Mouse (Mus musculus) embryonic facial prominence, embryonic 12.5 days (tissue): ENCODE results near the gene Thap11. TPM values are rescaled to one million over a fixed set of nuclear protein-coding genes. Genes with fewer than 3 reads are reported as not detected.

Experiments used
- ATAC-seq: fragments of 200-750 bp; cut with Nextera tagmentation; 2 replicates; pipeline ENCODE4 v1.8.0; 2017; ENCODE audit not compliant: insufficient number of reproducible peaks, insufficient read depth, low FRiP score, low TSS enrichment
- H3K27ac ChIP-seq: fragments of 300-500 bp; sonication (generic); 2 replicates; pipeline ENCODE4 v1.5.1; 2016; ENCODE audit warnings: mild to moderate bottlenecking
- H3K27me3 ChIP-seq: fragments of 300-500 bp; sonication (generic); 2 replicates; pipeline ENCODE4 v1.6.1; 2016; ENCODE audit warnings: mild to moderate bottlenecking, moderate library complexity
- H3K36me3 ChIP-seq: fragments of 300-500 bp; sonication (generic); 2 replicates; pipeline ENCODE4 v1.6.1; 2016; ENCODE audit warnings: mild to moderate bottlenecking
- H3K4me1 ChIP-seq: fragments of 300-500 bp; sonication (generic); 2 replicates; pipeline ENCODE4 v1.6.1; 2016
- H3K4me2 ChIP-seq: fragments of 300-500 bp; sonication (generic); replicated peaks from 2 replicates; pipeline ENCODE4 v1.6.1; 2016; ENCODE audit warnings: mild to moderate bottlenecking, moderate library complexity
- H3K4me3 ChIP-seq: fragments of 300-500 bp; sonication (generic); 2 replicates; pipeline ENCODE4 v1.5.1; 2016; ENCODE audit warnings: mild to moderate bottlenecking
- H3K9ac ChIP-seq: fragments of 300-500 bp; sonication (generic); 2 replicates; pipeline ENCODE4 v1.6.1; 2016; ENCODE audit warnings: mild to moderate bottlenecking, moderate library complexity
- H3K9me3 ChIP-seq: fragments of 300-500 bp; sonication (generic); 2 replicates; pipeline ENCODE4 v1.6.1; 2016; ENCODE audit warnings: mild to moderate bottlenecking, moderate library complexity
- WGBS: fragments of 180-500 bp; shearing (Covaris S2); methylation state at CpG from one replicate; pipeline ENCODE4 v1.1.7; 2016; 5-methylcytosine and 5-hydroxymethylcytosine counted together
- polyA plus RNA-seq: library from polyadenylated mRNA; unstranded; fragments of >200 nt; fragmentation: Nextera tagmentation; extraction: Ambion mirVana; gene quantifications from 2 replicates; pipeline ENCODE4 v1.2.1, GENCODE M21; 2016

Gene Thap11
- 84.6 and 86.8 TPM in 2 replicates for polyA plus RNA-seq

- Histone ChIP-seq H3K9ac (peak within 1 kb of the TSS; percentile 76), H3K27me3 (no peaks in the 10 kb centered on the region), H3K36me3 (peaks cover 9% of the 10 kb centered on the region; the same call in 1 of the 2 replicates), H3K27ac (peak within 1 kb of the TSS; percentile 89), H3K4me3 (peak within 1 kb of the TSS; percentile 80), H3K4me2 (peak within 1 kb of the TSS; percentile 96), H3K9me3 (no peaks in the 10 kb centered on the region), H3K4me1 (peaks cover 42% of the 10 kb centered on the region)
- ATAC-seq, result peak; percentile 81
- WGBS, result under 1% methylated on average over 43 of the region's 43 CpGs
Measured at GRCm38 (mm10) chr8:105854715-105855216, at the start of gene Thap11. Gene Thap11 (plus strand): TSS chr8:105855132.

- no peak for ATAC-seq
- Histone ChIP-seq H3K27ac (no peak overlapping the region), H3K4me2 (no peak overlapping the region), H3K36me3 (peaks cover 8% of the 10 kb centered on the region), H3K9ac (no peak overlapping the region), H3K9me3 (no peaks in the 10 kb centered on the region), H3K4me3 (no peak overlapping the region), H3K27me3 (no peaks in the 10 kb centered on the region), H3K4me1 (no peaks in the 10 kb centered on the region)
- WGBS, result 80% methylated on average over 3 of the region's 3 CpGs
Measured at GRCm38 (mm10) chr8:105805346-105805745, 49.6 kb upstream of the Thap11 start.

- H3K36me3 ChIP-seq, result peaks cover 8% of the 10 kb centered on the region
- H3K9ac ChIP-seq, result no peak overlapping the region
- no peaks in the 10 kb centered on the region for H3K9me3 ChIP-seq
- no peaks in the 10 kb centered on the region for H3K27me3 ChIP-seq
- 61% methylated on average over 1 of the region's 1 CpGs for WGBS
- H3K4me2 ChIP-seq, result no peak overlapping the region
- no peaks in the 10 kb centered on the region for H3K4me1 ChIP-seq
- H3K27ac ChIP-seq, result no peak overlapping the region
- no peak for ATAC-seq
- no peak overlapping the region for H3K4me3 ChIP-seq
Measured at GRCm38 (mm10) chr8:105805964-105806363, 49.0 kb upstream of the Thap11 start.

- H3K36me3 ChIP-seq, result peaks cover 14% of the 10 kb centered on the region
- H3K9me3 ChIP-seq, result no peaks in the 10 kb centered on the region
- no peaks in the 10 kb centered on the region for H3K27me3 ChIP-seq
- 93% methylated on average over 5 of the region's 5 CpGs for WGBS
- no peak overlapping the region for H3K4me2 ChIP-seq
- H3K27ac ChIP-seq, result no peak overlapping the region
- ATAC-seq, result no peak
- no peak overlapping the region for H3K4me3 ChIP-seq
- no peaks in the 10 kb centered on the region for H3K4me1 ChIP-seq
- no peak overlapping the region for H3K9ac ChIP-seq
Measured at GRCm38 (mm10) chr8:105807766-105808165, 47.2 kb upstream of the Thap11 start.

- H3K4me1 ChIP-seq, result no peaks in the 10 kb centered on the region
- H3K27me3 ChIP-seq, result no peaks in the 10 kb centered on the region
- H3K4me2 ChIP-seq, result no peak overlapping the region
- no peak for ATAC-seq
- no peaks in the 10 kb centered on the region for H3K9me3 ChIP-seq
- H3K4me3 ChIP-seq, result no peak overlapping the region
- 96% methylated on average over 2 of the region's 2 CpGs for WGBS
- H3K9ac ChIP-seq, result no peak overlapping the region
- H3K27ac ChIP-seq, result no peak overlapping the region
- peaks cover 14% of the 10 kb centered on the region for H3K36me3 ChIP-seq
Measured at GRCm38 (mm10) chr8:105808480-105808879, 46.5 kb upstream of the Thap11 start.

GRCm38 (mm10) chr8:105810245-105810786 lies 44.6 kb upstream of the Thap11 start:
- no peak for ATAC-seq
- H3K36me3 ChIP-seq, result peaks cover 11% of the 10 kb centered on the region
- no peak overlapping the region for H3K27ac ChIP-seq
- no peak overlapping the region for H3K4me2 ChIP-seq
- WGBS, result 88% methylated on average over 6 of the region's 6 CpGs
- no peaks in the 10 kb centered on the region for H3K27me3 ChIP-seq
- no peak overlapping the region for H3K9ac ChIP-seq
- no peaks in the 10 kb centered on the region for H3K9me3 ChIP-seq
- no peaks in the 10 kb centered on the region for H3K4me1 ChIP-seq
- no peak overlapping the region for H3K4me3 ChIP-seq

- no peak overlapping the region for H3K4me3 ChIP-seq
- H3K27me3 ChIP-seq, result no peaks in the 10 kb centered on the region
- peaks cover 6% of the 10 kb centered on the region; the same call in 1 of the 2 replicates for H3K36me3 ChIP-seq
- ATAC-seq, result no peak
- no peak overlapping the region for H3K27ac ChIP-seq
- H3K9ac ChIP-seq, result no peak overlapping the region
- no peaks in the 10 kb centered on the region for H3K9me3 ChIP-seq
- H3K4me1 ChIP-seq, result no peaks in the 10 kb centered on the region
- no peak overlapping the region for H3K4me2 ChIP-seq
- WGBS, result 90% methylated on average over 10 of the region's 10 CpGs
Measured at GRCm38 (mm10) chr8:105811061-105811460, 43.9 kb upstream of the Thap11 start.

- 88% methylated on average over 3 of the region's 3 CpGs for WGBS
- H3K4me3 ChIP-seq, result no peak overlapping the region
- ATAC-seq, result no peak
- no peak overlapping the region for H3K9ac ChIP-seq
- H3K36me3 ChIP-seq, result peaks cover 6% of the 10 kb centered on the region; the same call in 1 of the 2 replicates
- H3K4me1 ChIP-seq, result no peaks in the 10 kb centered on the region
- H3K27ac ChIP-seq, result no peak overlapping the region
- no peaks in the 10 kb centered on the region for H3K9me3 ChIP-seq
- H3K4me2 ChIP-seq, result no peak overlapping the region
- H3K27me3 ChIP-seq, result no peaks in the 10 kb centered on the region
Measured at GRCm38 (mm10) chr8:105811543-105811942, 43.4 kb upstream of the Thap11 start.

- no peak overlapping the region for H3K4me2 ChIP-seq
- no peak overlapping the region for H3K9ac ChIP-seq
- H3K4me1 ChIP-seq, result no peaks in the 10 kb centered on the region
- peaks cover 6% of the 10 kb centered on the region; the same call in 1 of the 2 replicates for H3K36me3 ChIP-seq
- no peak for ATAC-seq
- H3K27ac ChIP-seq, result no peak overlapping the region
- H3K4me3 ChIP-seq, result no peak overlapping the region
- 91% methylated on average over 5 of the region's 5 CpGs for WGBS
- H3K27me3 ChIP-seq, result no peaks in the 10 kb centered on the region
- no peaks in the 10 kb centered on the region for H3K9me3 ChIP-seq
Measured at GRCm38 (mm10) chr8:105812511-105812910, 42.4 kb upstream of the Thap11 start.

- Histone ChIP-seq H3K27ac (no peak overlapping the region), H3K4me1 (no peaks in the 10 kb centered on the region), H3K36me3 (peaks cover 6% of the 10 kb centered on the region; the same call in 1 of the 2 replicates), H3K4me2 (no peak overlapping the region), H3K9me3 (no peaks in the 10 kb centered on the region), H3K27me3 (no peaks in the 10 kb centered on the region), H3K9ac (no peak overlapping the region), H3K4me3 (no peak overlapping the region)
- 94% methylated on average over 6 of the region's 6 CpGs for WGBS
- ATAC-seq, result no peak
Measured at GRCm38 (mm10) chr8:105813241-105813640, 41.7 kb upstream of the Thap11 start.

- no peak for ATAC-seq
- H3K9ac ChIP-seq, result no peak overlapping the region
- no peaks in the 10 kb centered on the region for H3K4me1 ChIP-seq
- H3K36me3 ChIP-seq, result peaks cover 53% of the 10 kb centered on the region
- 93% methylated on average over 3 of the region's 3 CpGs for WGBS
- no peak overlapping the region for H3K4me3 ChIP-seq
- H3K4me2 ChIP-seq, result no peak overlapping the region
- H3K9me3 ChIP-seq, result no peaks in the 10 kb centered on the region
- no peaks in the 10 kb centered on the region for H3K27me3 ChIP-seq
- H3K27ac ChIP-seq, result no peak overlapping the region
Measured at GRCm38 (mm10) chr8:105819659-105820058, 35.3 kb upstream of the Thap11 start.

- Histone ChIP-seq H3K36me3 (peaks cover 63% of the 10 kb centered on the region), H3K27ac (no peak overlapping the region), H3K4me2 (no peak overlapping the region), H3K4me3 (no peak overlapping the region), H3K9me3 (no peaks in the 10 kb centered on the region), H3K27me3 (no peaks in the 10 kb centered on the region), H3K9ac (no peak overlapping the region), H3K4me1 (peaks cover 3% of the 10 kb centered on the region)
- 93% methylated on average over 1 of the region's 1 CpGs for WGBS
- no peak for ATAC-seq
Measured at GRCm38 (mm10) chr8:105820925-105821324, 34.0 kb upstream of the Thap11 start.
